Comparison of ENCODE assay signal across 35 mouse cellular contexts in the genomic region with DNA sequence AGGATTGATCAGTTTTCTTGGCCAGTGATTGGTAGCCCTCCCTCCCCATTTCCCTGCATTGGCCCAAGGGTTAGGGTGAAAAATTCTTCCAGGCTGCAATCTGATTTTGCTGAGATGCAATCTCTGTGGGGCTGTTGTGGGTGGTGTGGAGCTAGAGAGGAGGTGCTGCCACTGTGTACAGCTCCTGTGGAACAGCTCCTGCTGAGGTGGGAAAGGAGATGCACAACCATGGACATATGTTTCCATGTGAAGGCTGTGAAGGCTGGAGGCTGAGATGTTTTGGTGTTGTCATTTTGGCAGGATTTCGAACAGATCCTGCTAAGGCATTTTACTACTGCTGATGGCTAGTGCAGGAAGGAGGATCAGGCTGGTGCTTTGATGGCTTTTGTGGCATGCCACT. TPM values are rescaled to one million over a fixed set of nuclear protein-coding genes. Genes with fewer than 3 reads are reported as not detected.
DNase-seq lines count a peak whose midpoint lies in the region; ATAC-seq lines count a peak whose summit lies in the region.
"Had no signal": no experiment of that assay in that cellular context is flagged by ENCODE, and none has a peak within 500 bp of the region (broad histone marks: within the 10 kb centered on the region; RNA-seq: fewer than 3 reads in every experiment).

No protein-coding gene starts in this region.

- ATAC-seq in megakaryocyte, adult 5-6 weeks (ENCODE audit: poor library complexity, severe bottlenecking), result no peak
- ATAC-seq: CD4-positive, CD25-positive, alpha-beta regulatory T cell, adult 4 months; forebrain, embryonic 15.5 days; hindbrain, embryonic 16.5 days had no signal

- no peaks in the 10 kb centered on the region for H3K4me1 ChIP-seq in megakaryocyte, embryonic 14.5 days
- H3K4me1 ChIP-seq: embryonic facial prominence, embryonic 10.5 days; embryonic facial prominence, embryonic 13.5 days; forebrain, embryonic 12.5 days; forebrain, embryonic 15.5 days; heart, embryonic 12.5 days; heart, embryonic 15.5 days; hindbrain, embryonic 10.5 days; hindbrain, embryonic 13.5 days had no signal

- H3K36me3 ChIP-seq in megakaryocyte, embryonic 14.5 days (replicated peaks; ENCODE audit: low read length), result no peaks in the 10 kb centered on the region
- H3K36me3 ChIP-seq: embryonic facial prominence, embryonic 10.5 days; embryonic facial prominence, embryonic 13.5 days; forebrain, embryonic 12.5 days; forebrain, embryonic 15.5 days; heart, embryonic 12.5 days; heart, embryonic 15.5 days; hindbrain, embryonic 10.5 days; hindbrain, embryonic 13.5 days had no signal

- DNase-seq in frontal cortex, postnatal 36 days (ENCODE audit: low spot score in 2 of 2), result peak; percentile 2 to 22
- DNase-seq in frontal cortex, postnatal 25 days (ENCODE audit: low spot score in 2 of 2), result no peak
- DNase-seq in telencephalon, adult 2 months (ENCODE audit: low read depth, low spot score), result peak; percentile 6
- DNase-seq in spleen, postnatal 14 days (ENCODE audit: low spot score in 2 of 2), result no peak
- DNase-seq: adrenal gland, adult 2 months; adrenal gland, postnatal 14 days; cerebellum, adult 11-12 months; cerebellum, adult 8-10 months; cerebellum, postnatal 10 days; cerebellum, postnatal 36 days; embryo, embryonic 11 days; gastrocnemius, postnatal 25 days; heart, adult 18-20 months; heart, postnatal 10 days; heart, postnatal 36 days had no signal

- peak overlapping the region; percentile 21 for H3K4me3 ChIP-seq in megakaryocyte, embryonic 14.5 days (replicated peaks)
- H3K4me3 ChIP-seq: embryonic facial prominence, embryonic 10.5 days; embryonic facial prominence, embryonic 13.5 days; erythroblast, embryonic 14.5 days; forebrain, embryonic 12.5 days; forebrain, embryonic 15.5 days; heart, embryonic 12.5 days; heart, embryonic 15.5 days; hindbrain, embryonic 10.5 days; hindbrain, embryonic 13.5 days had no signal

- H3K27me3 ChIP-seq in megakaryocyte, embryonic 14.5 days (replicated peaks), result no peaks in the 10 kb centered on the region
- H3K27me3 ChIP-seq: embryonic facial prominence, embryonic 13.5 days; forebrain, embryonic 12.5 days; forebrain, embryonic 15.5 days; heart, embryonic 12.5 days; heart, embryonic 15.5 days; hindbrain, embryonic 13.5 days had no signal

- H3K9me3 ChIP-seq in megakaryocyte, embryonic 14.5 days, result peaks cover 2% of the 10 kb centered on the region; the same call in 1 of the 2 replicates
- H3K9me3 ChIP-seq: embryonic facial prominence, embryonic 10.5 days; embryonic facial prominence, embryonic 13.5 days; forebrain, embryonic 12.5 days; forebrain, embryonic 15.5 days; heart, embryonic 12.5 days; heart, embryonic 15.5 days; hindbrain, embryonic 10.5 days; hindbrain, embryonic 13.5 days had no signal

RNA-seq across cellular contexts. Expression of gene Vmn1r211, which starts 10.6 kb away (rescaled TPM):
- polyA plus RNA-seq in megakaryocyte, embryonic 14.5 days (2012; ENCODE audit: insufficient read depth, low replicate concordance), result not detected in 2 replicates
- not detected in 2 replicates for total RNA-seq in megakaryocyte, adult 5-6 weeks (2015)
- not detected in 2 replicates for total RNA-seq in megakaryocyte, adult 5-6 weeks (2017)
- total RNA-seq: adrenal gland, adult 2 months; adrenal gland, postnatal 14 days; adrenal gland, postnatal 4 days; gastrocnemius, adult 8-10 months; gastrocnemius, postnatal 25 days; heart, adult 18-20 months; heart, postnatal 10 days; heart, postnatal 36 days; MEL had no signal
- polyA plus RNA-seq: adrenal gland, adult 2 months; brain, embryonic 14.5 days; C2C12; cortical plate, adult 2 months; embryonic facial prominence, embryonic 10.5 days; embryonic facial prominence, embryonic 13.5 days; erythroblast, embryonic 14.5 days; forebrain, embryonic 12.5 days; forebrain, embryonic 15.5 days; gonadal fat pad, adult 2 months; heart, embryonic 12.5 days; heart, embryonic 15.5 days; hindbrain, embryonic 10.5 days; hindbrain, embryonic 13.5 days; hindbrain, embryonic 16.5 days had no signal

RNA-seq across cellular contexts. Expression of gene Vmn1r210, which starts 15.7 kb away (rescaled TPM):
- polyA plus RNA-seq in megakaryocyte, embryonic 14.5 days (2012; ENCODE audit: insufficient read depth, low replicate concordance), result not detected in 2 replicates
- not detected in 2 replicates for total RNA-seq in megakaryocyte, adult 5-6 weeks (2015)
- not detected in 2 replicates for total RNA-seq in megakaryocyte, adult 5-6 weeks (2017)
- total RNA-seq: adrenal gland, adult 2 months; adrenal gland, postnatal 14 days; adrenal gland, postnatal 4 days; gastrocnemius, adult 8-10 months; gastrocnemius, postnatal 25 days; heart, adult 18-20 months; heart, postnatal 10 days; heart, postnatal 36 days had no signal
- polyA plus RNA-seq: adrenal gland, adult 2 months; brain, embryonic 14.5 days; C2C12; CD4-positive, CD25-positive, alpha-beta regulatory T cell, adult 4 months; cortical plate, adult 2 months; embryonic facial prominence, embryonic 10.5 days; embryonic facial prominence, embryonic 13.5 days; erythroblast, embryonic 14.5 days; forebrain, embryonic 12.5 days; forebrain, embryonic 15.5 days; gonadal fat pad, adult 2 months; heart, embryonic 12.5 days; heart, embryonic 15.5 days; hindbrain, embryonic 10.5 days; hindbrain, embryonic 13.5 days; hindbrain, embryonic 16.5 days had no signal

RNA-seq across cellular contexts. Expression of gene Vmn1r212, which starts 37.2 kb away (rescaled TPM):
- polyA plus RNA-seq in megakaryocyte, embryonic 14.5 days (2012; ENCODE audit: insufficient read depth, low replicate concordance), result not detected in 2 replicates
- not detected in 2 replicates for total RNA-seq in megakaryocyte, adult 5-6 weeks (2015)
- total RNA-seq in megakaryocyte, adult 5-6 weeks (2017), result not detected in 2 replicates
- total RNA-seq: adrenal gland, adult 2 months; adrenal gland, postnatal 14 days; adrenal gland, postnatal 4 days; gastrocnemius, adult 8-10 months; gastrocnemius, postnatal 25 days; heart, adult 18-20 months; heart, postnatal 10 days; heart, postnatal 36 days; MEL had no signal
- polyA plus RNA-seq: adrenal gland, adult 2 months; brain, embryonic 14.5 days; C2C12; CD4-positive, CD25-positive, alpha-beta regulatory T cell, adult 4 months; cortical plate, adult 2 months; embryonic facial prominence, embryonic 10.5 days; embryonic facial prominence, embryonic 13.5 days; erythroblast, embryonic 14.5 days; forebrain, embryonic 12.5 days; forebrain, embryonic 15.5 days; gonadal fat pad, adult 2 months; heart, embryonic 12.5 days; heart, embryonic 15.5 days; hindbrain, embryonic 10.5 days; hindbrain, embryonic 13.5 days; hindbrain, embryonic 16.5 days had no signal

RNA-seq across cellular contexts. Expression of gene Vmn1r209, which starts 37.3 kb away (rescaled TPM):
- polyA plus RNA-seq in megakaryocyte, embryonic 14.5 days (2012; ENCODE audit: insufficient read depth, low replicate concordance), result 0.34 TPM in 1 of 2 replicates, not detected in the other
- not detected in 2 replicates for total RNA-seq in megakaryocyte, adult 5-6 weeks (2015)
- total RNA-seq in megakaryocyte, adult 5-6 weeks (2017), result not detected in 2 replicates
- total RNA-seq: adrenal gland, adult 2 months; adrenal gland, postnatal 14 days; gastrocnemius, adult 8-10 months; gastrocnemius, postnatal 25 days; heart, adult 18-20 months; heart, postnatal 10 days; heart, postnatal 36 days had no signal
- polyA plus RNA-seq: adrenal gland, adult 2 months; brain, embryonic 14.5 days; C2C12; CD4-positive, CD25-positive, alpha-beta regulatory T cell, adult 4 months; cortical plate, adult 2 months; embryonic facial prominence, embryonic 10.5 days; embryonic facial prominence, embryonic 13.5 days; erythroblast, embryonic 14.5 days; forebrain, embryonic 12.5 days; forebrain, embryonic 15.5 days; gonadal fat pad, adult 2 months; heart, embryonic 12.5 days; heart, embryonic 15.5 days; hindbrain, embryonic 10.5 days; hindbrain, embryonic 13.5 days; hindbrain, embryonic 16.5 days had no signal

Comparison
In these comparisons a context has a peak if more than half of its experiments do, and no peak if none do; other contexts are left out.
1. DNase-seq: peak in frontal cortex, postnatal 36 days (2 of 2) and telencephalon, adult 2 months (single experiment); none in frontal cortex, postnatal 25 days (0 of 2) and spleen, postnatal 14 days (0 of 2).